Mouse (Mus musculus): ENCODE measurements around the gene Hist1h3g. TPM values are rescaled to one million over a fixed set of nuclear protein-coding genes. Genes with fewer than 3 reads are reported as not detected.
"Not testable (repeated sequence)": the region's sequence is repeated elsewhere in the genome, so short reads cannot be mapped to it uniquely, and the experiment has no call there.

Hist1h3g gene
- 0.51 and 0.64 TPM in 2 replicates for polyA plus RNA-seq (2015; fragmentation: Nextera tagmentation; extraction: Ambion mirVana)

- WGBS, result under 1% methylated on average over 52 of the region's 62 CpGs
- peak within 1 kb of the TSS; percentile 73 for H3K27ac ChIP-seq (replicated peaks)
- peak within 1 kb of the TSS; percentile 40 for H3K9ac ChIP-seq (replicated peaks)
- not testable (repeated sequence) for H3K36me3 ChIP-seq; H3K27me3 ChIP-seq (replicated peaks); H3K9me3 ChIP-seq (replicated peaks)
- peak within 1 kb of the TSS; percentile 56 for H3K4me3 ChIP-seq (replicated peaks)
- ATAC-seq (ENCODE audit: low FRiP score), result peak; percentile 88
- peak within 1 kb of the TSS; percentile 87 for H3K4me2 ChIP-seq
- H3K4me1 ChIP-seq, result peaks cover 26% of the 10 kb centered on the region
Measured at GRCm38 (mm10) chr13:23535137-23536075, at the start of gene Hist1h3g. Gene Hist1h3g, plus strand, starts transcription at chr13:23535422.

GRCm38 (mm10) chr13:23488400-23489322 lies 46.6 kb upstream of the Hist1h3g start, which contains the start of gene Btn2a2:
Gene Btn2a2, minus strand, starts transcription at chr13:23488857.
- WGBS, result 12% methylated on average over 14 of the region's 14 CpGs
- no peaks in the 10 kb centered on the region; the same call in 1 of the 2 replicates for H3K27me3 ChIP-seq (replicated peaks)
- 0 out of 2 replicates have a peak within 1 kb of the TSS, but pooled peaks have one; percentile 5 for H3K27ac ChIP-seq (replicated peaks)
- ATAC-seq (ENCODE audit: low FRiP score), result peak; percentile 99
- peak within 1 kb of the TSS; percentile 42; the same call in 1 of the 2 replicates for H3K9ac ChIP-seq (replicated peaks)
- H3K4me1 ChIP-seq, result peaks cover 12% of the 10 kb centered on the region
- H3K9me3 ChIP-seq (replicated peaks), result no peaks in the 10 kb centered on the region
- H3K4me2 ChIP-seq, result peak within 1 kb of the TSS; percentile 71
- peak within 1 kb of the TSS; percentile 45 for H3K4me3 ChIP-seq (replicated peaks)
- no peaks in the 10 kb centered on the region for H3K36me3 ChIP-seq

- H3K27ac ChIP-seq (replicated peaks), result no peak overlapping the region
- no peak overlapping the region for H3K4me3 ChIP-seq (replicated peaks)
- H3K9me3 ChIP-seq (replicated peaks), result no peaks in the 10 kb centered on the region
- H3K36me3 ChIP-seq, result no peaks in the 10 kb centered on the region
- no peak overlapping the region for H3K4me2 ChIP-seq
- peaks cover 12% of the 10 kb centered on the region for H3K4me1 ChIP-seq
- WGBS, result 60% methylated on average over 1 of the region's 1 CpGs
- no peak for ATAC-seq (ENCODE audit: low FRiP score)
- H3K9ac ChIP-seq (replicated peaks), result no peak overlapping the region
- H3K27me3 ChIP-seq (replicated peaks), result no peaks in the 10 kb centered on the region
Measured at GRCm38 (mm10) chr13:23490863-23491262, 44.4 kb upstream of the Hist1h3g start.

GRCm38 (mm10) chr13:23491263-23491662 lies 44.0 kb upstream of the Hist1h3g start:
- 12% methylated on average over 1 of the region's 1 CpGs for WGBS

GRCm38 (mm10) chr13:23491990-23492389 lies 43.2 kb upstream of the Hist1h3g start:
- Histone ChIP-seq H3K27ac (replicated peaks) (no peak overlapping the region), H3K9me3 (replicated peaks) (no peaks in the 10 kb centered on the region), H3K27me3 (replicated peaks) (0 out of 2 replicates have a peak, but pooled peaks cover under 1% of the 10 kb centered on the region), H3K9ac (replicated peaks) (no peak overlapping the region), H3K4me1 (peaks cover 12% of the 10 kb centered on the region), H3K36me3 (no peaks in the 10 kb centered on the region), H3K4me3 (replicated peaks) (peak overlapping the region; percentile 26), H3K4me2 (peak overlapping the region; percentile 48)
- 4% methylated on average over 14 of the region's 14 CpGs for WGBS
- no peak for ATAC-seq (ENCODE audit: low FRiP score)

More at GRCm38 (mm10) chr13:23491263-23491662, 44.0 kb upstream of the Hist1h3g start:
- Histone ChIP-seq H3K4me2 (no peak overlapping the region), H3K27me3 (replicated peaks) (no peaks in the 10 kb centered on the region), H3K9ac (replicated peaks) (no peak overlapping the region), H3K4me1 (peaks cover 12% of the 10 kb centered on the region), H3K4me3 (replicated peaks) (no peak overlapping the region), H3K9me3 (replicated peaks) (no peaks in the 10 kb centered on the region), H3K27ac (replicated peaks) (no peak overlapping the region), H3K36me3 (no peaks in the 10 kb centered on the region)
- ATAC-seq (ENCODE audit: low FRiP score), result no peak

- no peak for ATAC-seq (ENCODE audit: low FRiP score)
- Histone ChIP-seq H3K27me3 (replicated peaks) (peaks cover 12% of the 10 kb centered on the region), H3K36me3 (no peaks in the 10 kb centered on the region), H3K9ac (replicated peaks) (no peak overlapping the region), H3K4me3 (replicated peaks) (no peak overlapping the region), H3K4me1 (peaks cover 17% of the 10 kb centered on the region), H3K9me3 (replicated peaks) (no peaks in the 10 kb centered on the region), H3K27ac (replicated peaks) (no peak overlapping the region), H3K4me2 (no peak overlapping the region)
- WGBS, result 80% methylated on average over 6 of the region's 6 CpGs
Measured at GRCm38 (mm10) chr13:23495526-23495925, 39.7 kb upstream of the Hist1h3g start.

- H3K9me3 ChIP-seq (replicated peaks), result no peaks in the 10 kb centered on the region
- H3K9ac ChIP-seq (replicated peaks), result no peak overlapping the region
- H3K4me1 ChIP-seq, result peaks cover 12% of the 10 kb centered on the region; the same call in 1 of the 2 replicates
- H3K4me2 ChIP-seq, result peak overlapping the region; percentile 49
- H3K27ac ChIP-seq (replicated peaks), result no peak overlapping the region
- ATAC-seq (ENCODE audit: low FRiP score), result no peak
- H3K27me3 ChIP-seq (replicated peaks), result peaks cover 12% of the 10 kb centered on the region
- H3K36me3 ChIP-seq, result no peaks in the 10 kb centered on the region
- WGBS, result 7% methylated on average over 19 of the region's 19 CpGs
- H3K4me3 ChIP-seq (replicated peaks), result peak overlapping the region; percentile 30
Measured at GRCm38 (mm10) chr13:23497656-23498321, 37.4 kb upstream of the Hist1h3g start.

GRCm38 (mm10) chr13:23498653-23499052 lies 36.6 kb upstream of the Hist1h3g start:
- no peak overlapping the region for H3K27ac ChIP-seq (replicated peaks)
- no peak for ATAC-seq (ENCODE audit: low FRiP score)
- H3K4me3 ChIP-seq (replicated peaks), result peak overlapping the region; percentile 30
- peaks cover 12% of the 10 kb centered on the region for H3K27me3 ChIP-seq (replicated peaks)
- WGBS, result 10% methylated on average over 10 of the region's 10 CpGs
- H3K36me3 ChIP-seq, result no peaks in the 10 kb centered on the region
- peak overlapping the region; percentile 49 for H3K4me2 ChIP-seq
- peaks cover 12% of the 10 kb centered on the region; the same call in 1 of the 2 replicates for H3K4me1 ChIP-seq
- H3K9ac ChIP-seq (replicated peaks), result no peak overlapping the region
- H3K9me3 ChIP-seq (replicated peaks), result no peaks in the 10 kb centered on the region

- Histone ChIP-seq H3K36me3 (no peaks in the 10 kb centered on the region), H3K4me1 (peaks cover 12% of the 10 kb centered on the region; the same call in 1 of the 2 replicates), H3K4me2 (no peak overlapping the region), H3K4me3 (replicated peaks) (no peak overlapping the region), H3K9ac (replicated peaks) (no peak overlapping the region), H3K27ac (replicated peaks) (no peak overlapping the region), H3K27me3 (replicated peaks) (peaks cover 12% of the 10 kb centered on the region), H3K9me3 (replicated peaks) (no peaks in the 10 kb centered on the region)
- ATAC-seq (ENCODE audit: low FRiP score), result no peak
- 8% methylated on average over 7 of the region's 7 CpGs for WGBS
Measured at GRCm38 (mm10) chr13:23499943-23500342, 35.3 kb upstream of the Hist1h3g start.

GRCm38 (mm10) chr13:23500424-23501200 lies 34.6 kb upstream of the Hist1h3g start:
- H3K27ac ChIP-seq (replicated peaks), result no peak overlapping the region
- peaks cover 13% of the 10 kb centered on the region for H3K4me1 ChIP-seq
- peaks cover 12% of the 10 kb centered on the region for H3K27me3 ChIP-seq (replicated peaks)
- WGBS, result 1% methylated on average over 17 of the region's 17 CpGs
- H3K9ac ChIP-seq (replicated peaks), result no peak overlapping the region
- H3K9me3 ChIP-seq (replicated peaks), result no peaks in the 10 kb centered on the region
- no peaks in the 10 kb centered on the region for H3K36me3 ChIP-seq
- no peak overlapping the region for H3K4me3 ChIP-seq (replicated peaks)
- ATAC-seq (ENCODE audit: low FRiP score), result peak; percentile 74
- H3K4me2 ChIP-seq, result no peak overlapping the region

All from neural tube, embryonic 15.5 days (tissue).